Mouse (Mus musculus) ZHBTc4 (cell line): ENCODE results near the gene Agxt2.

Source experiments
- DNase-seq: peaks from one replicate; pipeline ENCODE4 v3.0.0-alpha.2; 2011; ENCODE audit warnings: low read depth, low spot score

Agxt2 gene

DNA sequence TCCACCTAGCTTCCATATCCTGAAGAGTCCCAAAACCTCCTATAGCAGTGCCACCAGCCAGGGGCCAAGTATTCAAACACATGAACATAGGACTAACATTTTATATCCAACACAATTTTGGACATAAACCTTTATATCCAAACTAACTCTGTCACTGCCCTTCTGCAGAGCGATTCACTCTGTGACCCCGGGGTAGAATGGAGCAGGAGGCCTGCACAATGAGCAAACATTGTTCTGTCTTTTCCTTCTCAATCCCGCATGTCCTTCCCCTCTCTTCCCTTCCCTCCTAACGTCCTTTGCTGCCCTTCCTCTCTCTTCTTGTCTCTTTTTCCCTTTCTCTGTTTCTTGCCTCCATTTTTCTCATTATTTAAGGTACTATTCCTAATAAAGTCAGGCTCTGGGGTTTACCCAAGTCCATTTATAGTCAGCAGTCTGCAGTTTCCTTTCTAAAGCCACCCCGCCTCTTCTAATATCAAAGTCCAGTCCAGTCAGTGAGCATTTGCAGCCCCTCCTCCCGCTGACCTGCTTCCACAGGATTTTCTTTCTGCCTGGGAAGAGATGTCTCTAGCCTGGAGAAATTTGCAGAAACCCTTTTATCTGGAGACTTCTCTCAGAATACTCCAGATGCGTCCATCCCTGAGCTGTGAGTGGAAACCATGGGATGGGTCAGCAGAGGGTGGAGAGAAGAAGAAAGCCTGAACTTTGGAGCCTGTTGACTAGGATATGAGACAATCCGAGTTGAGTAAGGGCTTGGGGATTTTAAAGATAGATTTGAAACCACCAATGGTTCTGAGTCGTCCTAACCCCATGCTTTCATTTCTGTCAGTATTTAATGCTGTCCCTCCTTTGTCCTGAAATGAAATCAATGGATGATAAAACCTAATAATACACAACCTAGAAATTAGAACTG, at the start of gene Agxt2:
Gene Agxt2 (plus strand): TSS at position 494 of the 910 bp plus-strand sequence.
- no peak for DNase-seq

DNA sequence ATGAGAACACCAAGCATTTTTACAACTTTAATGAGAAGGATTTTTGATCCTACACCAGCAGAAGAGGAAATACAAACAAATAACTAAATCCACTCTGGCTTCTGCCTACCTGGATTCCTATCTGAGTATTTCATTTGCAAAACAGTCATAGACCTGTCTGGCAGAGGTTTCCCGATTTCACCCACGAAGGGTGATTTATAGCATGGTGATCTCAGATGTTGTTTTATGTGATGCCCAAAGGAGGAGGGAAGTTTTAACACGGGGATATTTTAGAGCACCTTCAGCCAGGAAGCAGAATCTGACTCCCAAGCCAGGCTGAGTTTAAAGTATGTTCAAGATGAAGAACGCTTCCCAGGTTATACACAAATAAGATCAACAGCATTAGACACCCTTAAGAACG, 46.5 kb upstream of the Agxt2 start:
- no peak for DNase-seq

DNA sequence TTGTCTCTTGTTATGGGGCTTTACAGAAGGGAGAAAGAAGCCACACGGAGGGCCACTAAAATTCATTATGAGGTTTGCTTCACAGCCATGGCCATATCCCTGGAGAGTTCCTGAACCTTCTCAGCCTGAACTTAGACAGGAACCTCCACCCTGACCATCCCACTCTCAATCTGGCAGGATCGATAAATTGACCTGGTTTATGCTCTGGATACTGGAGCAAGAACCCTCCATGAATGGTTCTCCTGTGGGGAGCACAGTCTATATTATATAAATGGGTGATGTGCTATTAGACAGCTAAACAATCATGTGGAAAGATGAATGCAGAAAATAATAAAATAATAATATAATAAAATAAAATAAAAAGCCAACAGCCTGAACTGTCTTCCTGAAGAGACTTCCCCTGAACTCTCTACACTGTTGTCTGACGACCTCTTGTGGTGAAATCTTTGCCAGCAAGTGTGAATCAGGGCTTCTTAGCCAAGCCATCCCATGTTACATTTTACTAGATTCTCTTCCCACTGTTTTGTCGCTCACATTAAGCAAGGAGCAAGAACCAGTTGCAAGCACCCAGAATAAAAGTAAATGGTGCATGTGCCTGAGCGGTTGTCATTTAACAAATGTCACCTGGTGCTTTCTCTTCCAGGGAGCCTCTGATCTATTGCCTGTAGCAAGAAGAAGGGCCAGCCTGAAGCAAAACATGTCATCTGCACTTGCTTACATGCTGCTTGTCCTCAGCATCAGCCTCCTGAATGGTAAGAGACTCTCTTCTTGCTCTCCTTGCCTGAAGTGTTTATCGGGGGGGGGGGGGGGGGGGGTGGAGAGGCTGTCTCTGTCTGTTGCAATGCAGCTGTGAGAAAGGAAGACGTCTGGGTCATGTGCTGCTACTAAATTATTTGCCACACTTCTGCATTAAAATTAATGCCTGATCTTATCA, 44.5 kb upstream of the Agxt2 start:
- peak; percentile 48 for DNase-seq

DNA sequence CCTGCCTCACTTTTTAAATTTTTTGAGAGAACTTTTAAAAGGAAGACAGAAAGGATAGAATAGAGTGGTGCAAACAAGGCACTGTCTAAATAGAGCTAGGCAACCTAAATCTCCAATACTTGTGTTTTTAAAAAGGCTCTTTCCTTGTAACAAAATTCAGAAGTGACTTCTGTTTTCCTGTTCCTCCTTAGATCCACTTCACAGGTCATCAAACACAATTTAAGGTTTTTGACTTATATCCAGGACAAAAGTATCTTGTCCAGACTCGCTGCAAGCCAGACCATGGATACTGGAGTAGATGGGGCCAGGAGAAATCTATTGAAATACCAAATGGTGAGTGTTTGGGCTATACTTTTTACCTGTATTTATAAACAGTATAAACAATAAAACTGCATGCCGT, 33.3 kb upstream of the Agxt2 start, which contains the start of gene Gm21973:
Gene Gm21973 (plus strand): TSS at position 301 of the 400 bp plus-strand sequence.
- no peak for DNase-seq

DNA sequence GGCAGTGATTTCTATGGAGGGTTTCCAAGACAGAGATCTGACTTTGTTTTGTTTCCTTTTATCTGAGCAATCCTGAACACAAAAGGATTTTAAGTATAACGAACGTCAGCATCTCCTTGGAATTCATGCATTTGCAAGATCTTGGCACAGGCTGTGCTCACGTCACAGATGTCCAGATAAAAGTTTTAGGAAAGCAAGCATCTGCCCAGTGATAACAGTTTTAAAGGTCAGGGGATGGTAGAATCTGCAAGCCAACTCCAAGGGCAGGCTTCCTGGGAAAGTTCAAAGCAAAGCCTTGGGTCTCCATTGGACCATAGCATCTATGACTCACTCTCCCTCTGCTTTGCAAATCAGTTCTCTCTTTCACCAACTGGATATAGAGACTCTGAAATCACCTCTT, 27.7 kb upstream of the Agxt2 start:
- peak; percentile 3 for DNase-seq

DNA sequence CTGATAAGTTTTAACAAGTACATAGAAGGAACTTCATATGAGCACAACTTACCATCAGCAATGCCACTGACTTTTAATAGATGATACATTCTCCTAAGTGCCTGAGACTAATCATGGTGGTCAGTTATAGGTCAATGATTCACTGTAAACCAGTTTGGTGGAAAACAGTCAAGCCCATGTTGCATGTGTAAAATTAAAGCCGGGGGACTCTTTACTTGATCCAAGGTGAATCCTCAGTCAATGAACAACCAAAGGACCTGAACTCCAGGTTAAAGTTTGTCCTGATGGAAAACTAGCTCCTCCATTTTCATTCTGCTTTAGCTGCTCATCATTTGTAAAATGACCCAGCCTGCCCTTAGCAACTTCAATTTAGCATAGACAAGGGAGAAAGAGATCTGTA, 25.8 kb upstream of the Agxt2 start:
- DNase-seq = no peak

DNA sequence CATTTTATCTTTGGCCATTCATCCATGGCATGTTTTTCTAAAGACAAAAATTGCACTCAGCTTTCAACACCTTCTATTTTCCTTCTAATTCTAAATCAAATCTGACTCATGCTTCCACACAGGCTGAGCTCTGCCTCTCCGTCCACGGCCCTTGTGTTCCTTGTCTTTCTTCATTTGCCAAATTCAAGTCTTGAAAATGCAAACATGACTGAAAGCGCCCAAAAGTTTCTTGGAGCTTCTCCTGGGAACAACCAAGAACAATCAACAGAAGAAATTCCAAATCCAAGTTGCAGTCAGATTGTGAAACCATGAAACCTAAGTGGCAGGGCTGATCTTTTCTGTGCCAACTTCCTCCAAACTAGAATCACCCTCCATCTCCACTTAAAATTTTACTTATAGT, 19.7 kb upstream of the Agxt2 start:
- DNase-seq = no peak

DNA sequence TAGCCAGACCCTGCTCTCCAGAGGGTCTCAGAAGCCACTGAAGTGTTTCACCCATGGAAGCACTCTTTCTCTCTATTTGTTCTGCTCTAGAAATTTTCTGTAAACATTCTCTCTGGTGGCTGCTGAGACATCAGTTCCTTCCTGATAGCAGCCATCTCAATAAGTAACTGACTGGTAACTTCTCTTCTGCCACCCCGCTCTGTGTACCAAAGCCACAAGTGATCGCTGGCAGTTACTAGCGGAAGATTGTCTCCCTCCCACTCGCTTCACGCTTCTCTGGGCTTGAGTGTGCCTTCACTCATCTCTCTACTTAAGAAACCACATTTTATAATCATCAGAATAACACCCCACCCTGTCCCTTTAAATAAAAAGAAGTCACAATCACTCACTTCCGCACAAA, 11.3 kb upstream of the Agxt2 start:
- no peak for DNase-seq

DNA sequence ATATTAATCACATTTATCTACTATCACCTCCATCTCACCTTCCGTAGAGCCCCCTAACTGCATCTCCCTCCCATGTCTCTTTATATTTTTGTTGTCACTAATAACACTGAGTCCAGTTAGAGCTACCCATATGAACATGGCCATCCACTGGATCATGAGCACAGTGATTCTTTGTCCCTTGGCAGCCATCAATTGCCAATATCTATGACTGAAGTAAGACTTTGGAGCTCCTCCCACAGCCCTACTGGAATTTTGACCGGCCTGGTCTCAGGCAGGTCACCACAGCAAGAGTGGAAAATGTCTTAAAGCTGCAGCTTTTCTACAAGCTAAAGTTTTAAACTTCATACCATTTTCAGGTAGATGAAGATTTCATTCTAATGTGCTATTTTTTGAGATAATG, 8.0 kb downstream of the Agxt2 start:
- no peak for DNase-seq

DNA sequence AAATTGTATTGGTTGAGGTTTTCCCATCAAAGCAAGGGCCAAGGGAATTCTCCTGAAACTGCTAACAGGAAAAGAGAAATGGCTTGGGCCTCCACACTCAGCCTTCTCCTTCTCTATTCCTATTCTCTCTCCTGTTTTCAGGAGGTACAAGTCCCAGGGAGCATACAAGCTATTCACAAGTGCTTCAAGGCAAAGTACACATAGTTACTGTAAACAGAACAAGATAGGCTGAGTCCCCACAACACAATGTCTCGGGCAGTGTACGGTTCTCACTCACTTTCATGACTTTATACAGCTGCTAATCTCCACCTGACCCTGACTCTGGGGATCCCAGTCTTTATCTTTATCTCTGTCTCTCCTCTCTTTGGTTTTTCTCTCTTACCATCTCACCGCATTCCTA, 17.1 kb downstream of the Agxt2 start:
- DNase-seq = no peak

DNA sequence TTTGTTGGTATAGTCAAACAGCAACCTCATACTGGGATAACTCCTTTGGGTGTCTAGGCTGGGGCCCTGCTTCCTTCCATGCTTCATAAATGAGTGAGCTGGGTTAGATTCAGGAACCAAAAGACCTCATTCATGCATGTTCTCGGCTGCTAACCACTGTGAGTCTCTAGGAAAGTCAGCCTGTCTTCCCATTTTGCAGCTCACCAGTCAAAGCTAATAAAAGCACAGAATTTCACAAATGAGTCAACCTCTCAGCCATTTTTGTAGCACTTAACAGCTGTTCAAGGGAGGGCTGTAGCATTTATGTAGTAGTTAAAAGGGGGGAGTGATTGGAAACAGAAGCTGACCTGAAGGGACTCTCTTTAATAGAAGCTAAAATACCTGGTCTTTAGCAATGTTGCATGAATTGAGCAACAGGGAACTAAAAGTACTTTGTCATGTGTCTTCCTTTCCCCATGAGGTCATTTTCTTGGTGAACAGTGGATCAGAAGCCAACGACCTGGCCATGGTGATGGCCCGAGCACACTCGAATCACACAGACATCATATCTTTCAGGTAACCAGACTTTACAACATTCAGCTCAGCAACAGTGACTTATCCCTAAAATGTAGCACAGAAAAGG, 20.1 kb downstream of the Agxt2 start:
- no peak for DNase-seq

DNA sequence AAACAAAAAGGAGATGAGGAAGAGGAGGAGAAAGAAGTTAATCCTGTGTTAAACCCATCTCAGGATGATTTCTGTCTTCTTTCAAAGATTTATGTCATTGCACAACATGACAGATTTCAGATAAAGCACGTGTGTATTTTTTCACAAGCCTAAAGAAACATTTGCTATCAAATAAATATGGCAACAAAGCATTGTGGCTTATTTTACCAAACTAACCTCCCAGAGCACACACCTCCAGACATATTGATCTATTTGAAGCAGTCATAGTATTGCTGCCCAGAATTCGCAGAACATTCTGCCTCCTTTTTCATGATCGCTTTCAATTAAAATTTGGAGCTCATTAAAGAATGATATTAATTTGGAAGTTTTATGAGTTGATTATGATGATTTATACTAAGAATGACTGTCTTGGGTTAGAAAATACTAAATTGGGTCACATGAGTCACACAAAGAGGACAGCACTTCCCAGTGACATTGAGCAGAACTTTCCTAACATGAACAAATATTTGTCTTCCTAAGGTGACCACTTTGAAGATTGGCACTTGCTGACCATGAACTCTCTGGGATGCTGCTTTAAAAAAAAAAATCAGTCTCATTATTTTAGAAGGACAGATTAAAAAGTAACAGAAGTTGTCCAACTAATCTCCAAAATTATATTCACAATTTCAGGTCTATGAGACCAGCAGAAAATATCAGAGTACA, 21.6 kb downstream of the Agxt2 start:
- DNase-seq = no peak

DNA sequence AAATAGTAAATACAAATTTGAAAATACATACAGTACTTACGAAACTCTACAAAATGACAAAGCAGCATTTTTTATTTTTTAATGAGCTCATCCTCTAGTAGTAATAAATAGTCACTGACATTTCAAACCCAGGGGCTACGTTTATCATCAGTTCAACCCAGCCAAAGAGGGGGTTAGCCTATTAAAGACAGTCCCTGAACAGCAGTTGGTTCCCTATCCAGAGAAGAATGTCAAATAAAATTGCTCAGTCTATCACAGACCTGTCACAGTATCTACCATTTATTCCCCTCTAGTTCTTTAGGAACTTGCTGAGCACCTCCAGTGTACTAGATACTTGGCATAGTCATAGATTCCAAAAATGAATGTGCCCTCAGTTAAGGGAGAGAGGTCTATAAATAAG, 28.9 kb downstream of the Agxt2 start:
- no peak for DNase-seq

DNA sequence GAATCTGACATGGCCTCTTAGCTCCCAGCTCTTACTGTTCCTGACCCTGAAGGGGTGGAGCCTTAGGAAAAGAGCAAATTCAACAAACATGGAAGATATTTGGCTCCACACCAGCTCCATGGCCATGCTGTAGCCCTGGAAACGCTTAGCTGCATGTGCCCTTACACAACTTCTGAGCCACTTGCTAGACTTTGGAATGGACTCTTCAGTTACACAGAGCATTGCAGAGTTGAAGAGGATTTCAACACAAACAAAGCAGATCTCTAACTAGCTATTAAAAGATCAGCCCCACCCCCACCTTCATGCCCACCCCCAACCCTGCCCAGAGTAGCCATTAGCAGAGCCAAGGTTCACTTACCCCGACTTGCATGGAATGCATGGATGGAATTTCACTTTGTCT, 41.5 kb downstream of the Agxt2 start:
- DNase-seq = no peak

DNA sequence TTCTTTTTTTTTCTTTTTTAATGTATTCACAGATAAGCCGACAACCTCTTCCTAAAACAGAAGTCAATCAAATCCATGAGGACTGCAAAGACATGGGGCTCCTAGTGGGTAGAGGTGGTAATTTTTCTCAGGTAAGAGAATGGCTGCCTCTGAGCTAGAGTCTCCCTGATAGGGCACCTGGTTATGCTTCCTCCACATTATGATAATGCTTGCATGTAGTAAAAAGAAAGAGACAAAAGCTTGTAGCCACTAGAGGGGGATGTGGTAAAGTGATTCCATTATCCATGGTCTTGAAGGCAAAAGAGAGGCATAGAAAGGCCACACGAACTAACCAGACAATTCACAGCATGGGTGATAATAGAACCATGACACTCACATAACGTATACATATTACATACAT, 42.1 kb downstream of the Agxt2 start:
- DNase-seq = no peak

DNA sequence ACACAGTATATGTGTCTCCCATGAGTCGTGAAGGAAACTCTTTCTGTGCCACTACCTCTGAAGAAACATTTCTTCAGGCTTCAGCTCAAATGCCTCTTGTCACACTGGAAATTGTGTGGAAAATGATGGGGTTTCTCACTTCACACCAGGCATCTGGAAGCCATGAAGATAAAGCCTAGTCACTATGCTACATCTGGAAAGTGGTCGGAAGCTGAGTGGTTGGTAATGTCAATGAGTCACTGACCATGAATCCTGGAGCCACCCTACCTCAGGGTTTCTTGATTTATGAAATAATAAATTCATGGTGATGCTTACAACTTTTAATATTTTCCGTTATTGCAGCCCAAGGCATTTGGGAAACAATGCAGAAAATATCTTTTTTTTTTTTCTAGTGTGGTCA, 51.5 kb downstream of the Agxt2 start:
- no peak for DNase-seq

DNA sequence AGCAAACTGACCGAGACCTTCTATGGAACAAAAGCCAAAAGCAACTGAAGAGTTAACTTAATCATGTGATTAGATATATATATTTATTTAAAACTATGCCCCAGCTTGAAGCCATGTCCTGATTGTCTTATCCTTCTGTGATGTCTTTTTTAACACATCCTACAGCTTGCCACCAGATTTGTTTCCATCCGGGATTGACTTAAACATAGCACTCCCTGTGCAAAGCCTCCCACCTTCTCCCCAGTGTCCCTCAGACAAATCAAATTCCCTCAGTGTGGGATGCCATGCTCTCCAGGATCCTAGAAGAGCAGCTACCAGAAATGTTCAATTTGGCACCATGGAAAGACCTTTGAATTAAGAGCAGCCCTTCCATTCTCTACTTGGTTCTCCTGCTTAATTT, 52.5 kb downstream of the Agxt2 start:
- DNase-seq = no peak

DNA sequence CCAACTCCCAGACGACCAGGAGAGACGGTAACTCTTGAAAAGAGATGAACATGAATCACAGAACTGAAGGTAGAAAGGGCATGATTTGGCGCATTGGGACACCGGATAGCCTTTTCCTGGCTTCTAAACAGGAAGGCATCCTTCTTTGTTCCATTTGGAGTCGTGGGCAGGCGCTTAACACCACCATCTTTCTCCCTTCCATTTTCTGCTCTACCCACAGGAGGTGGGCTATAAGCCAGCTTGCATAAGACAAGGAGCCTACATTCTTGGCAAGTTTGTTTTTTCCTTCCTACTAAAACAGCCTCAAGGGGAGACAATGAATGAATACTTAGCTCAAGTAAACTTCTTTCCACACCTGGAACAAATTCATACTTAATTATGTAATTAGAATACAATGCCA, 55.3 kb downstream of the Agxt2 start:
- no peak for DNase-seq

DNA sequence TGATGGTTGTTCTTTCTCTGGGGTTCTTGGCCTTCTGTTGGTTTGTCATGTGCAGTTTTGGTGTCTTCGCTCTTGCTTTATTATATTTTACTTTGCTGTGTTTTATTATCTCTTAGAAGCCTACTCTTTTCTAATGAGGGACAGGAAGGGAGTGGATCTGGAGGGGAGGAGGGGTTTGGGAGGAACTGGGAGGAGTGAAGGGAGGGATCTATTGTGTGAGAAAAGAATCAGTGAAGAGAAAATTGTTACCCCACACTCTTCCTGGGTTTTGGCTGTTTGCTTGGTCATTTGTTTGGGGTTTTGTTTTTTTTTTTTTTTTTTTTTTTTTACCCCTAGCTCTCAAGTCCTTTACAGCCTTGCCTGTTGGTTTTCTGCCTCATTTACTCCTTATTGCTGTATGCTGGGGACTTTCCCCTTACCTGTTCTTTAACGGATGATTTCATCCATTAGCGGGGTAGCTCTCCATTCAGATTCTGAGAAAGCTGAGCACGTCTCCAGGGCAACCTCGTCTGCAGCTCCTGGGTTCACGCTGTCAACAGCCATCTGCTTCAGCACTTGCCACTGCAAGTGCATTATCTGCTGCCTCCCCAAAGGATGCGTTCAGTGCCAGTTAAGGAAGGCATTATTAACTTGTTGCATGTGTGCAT, 62.9 kb downstream of the Agxt2 start:
- DNase-seq = no peak

DNA sequence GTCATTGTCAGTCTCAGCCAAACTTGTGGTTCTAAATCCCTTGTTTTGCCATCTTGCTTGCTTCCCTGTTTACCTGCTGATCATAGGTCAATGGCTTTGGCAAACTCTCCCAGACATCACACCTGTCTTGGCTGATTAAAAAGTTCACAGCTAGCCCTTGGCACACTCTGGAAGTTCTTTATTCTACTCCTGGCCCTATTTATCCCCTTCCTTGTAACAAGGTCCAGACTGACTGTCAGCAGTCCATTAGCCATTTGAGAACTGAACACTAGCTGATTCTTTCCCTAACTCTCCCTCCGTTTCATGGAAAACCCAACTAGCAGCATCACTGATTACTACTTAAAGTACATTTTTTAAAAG, 63.4 kb downstream of the Agxt2 start:
- no peak for DNase-seq

DNA sequence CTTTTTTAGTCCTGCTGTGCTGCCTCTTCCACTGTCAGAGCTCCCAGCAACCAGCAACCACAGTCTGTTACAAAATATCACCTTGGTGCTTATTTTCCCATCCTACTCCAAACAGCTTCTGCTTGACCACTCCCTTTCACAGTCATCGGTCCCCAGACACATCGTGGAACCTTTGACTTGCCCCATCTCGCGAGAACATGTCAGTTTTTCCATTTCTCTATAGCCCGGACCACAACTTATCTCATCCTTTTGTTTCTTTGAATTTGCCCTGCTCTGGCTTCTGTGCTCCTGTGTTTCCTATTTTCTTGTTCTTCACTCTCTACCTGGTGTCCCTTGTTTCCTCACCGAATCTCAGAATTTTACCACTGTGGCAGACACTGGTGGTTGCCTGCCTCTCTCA, 67.8 kb downstream of the Agxt2 start:
- DNase-seq = no peak
